Mouse (Mus musculus): ENCODE results near the gene Cs.

DNA sequence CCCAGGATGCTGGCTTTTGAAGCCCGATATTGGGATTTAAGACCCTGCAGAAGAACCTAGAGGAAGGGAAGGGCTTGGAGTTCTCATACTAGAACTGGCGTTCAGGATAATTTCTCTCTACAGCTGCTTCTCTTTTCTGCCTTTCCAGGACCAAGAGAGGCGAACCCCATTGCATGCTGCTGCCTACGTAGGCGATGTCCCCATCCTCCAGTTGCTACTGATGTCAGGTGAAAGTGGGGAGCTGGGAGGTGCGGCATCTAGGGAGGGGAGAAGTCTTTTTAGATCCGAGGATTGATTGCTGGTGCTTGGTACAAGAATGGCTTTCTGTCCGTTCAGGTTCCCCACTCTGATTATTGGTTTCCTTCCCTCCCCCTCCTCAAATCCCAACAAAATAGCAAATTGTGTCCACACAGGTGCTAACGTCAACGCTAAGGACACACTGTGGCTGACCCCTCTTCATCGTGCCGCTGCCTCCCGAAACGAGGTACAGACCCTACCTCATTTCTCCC lies 40.5 kb downstream of the Cs start:
- TF ChIP-seq POLR2A (IDR thresholded peaks at IDR 0.05; ENCODE audit: low read depth, low read length) (no peak), CTCF (IDR thresholded peaks at IDR 0.05; ENCODE audit: borderline replicate concordance, insufficient read depth, low read length) (no peak)
